Mouse (Mus musculus) olfactory bulb, adult 2 months (tissue): Measurements from ENCODE around the gene Tgfbr2.

Experiments used
- CTCF ChIP-seq: fragments of 200-500 bp; IDR thresholded peaks from 2 replicates; pipeline ENCODE4 v1.5.1; 2012; ENCODE audit warnings: low read depth, mild to moderate bottlenecking, low read length, moderate library complexity; ENCODE audit not compliant: insufficient read depth
- POLR2A ChIP-seq: fragments of 200-500 bp; IDR thresholded peaks from 2 replicates; pipeline ENCODE4 v1.6.1; 2012; ENCODE audit warnings: mild to moderate bottlenecking, low read depth, low read length, moderate library complexity; ENCODE audit not compliant: insufficient read depth

- TF ChIP-seq POLR2A, result no peak
- no peak for TF ChIP-seq CTCF
Observed at GRCm38 (mm10) chr9:116184903-116185302, 9.7 kb upstream of the Tgfbr2 start.
